Mouse (Mus musculus) liver, embryonic 14 days (tissue): ENCODE data around the gene Rad18. TPM values are rescaled to one million over a fixed set of nuclear protein-coding genes. Genes with fewer than 3 reads are reported as not detected.

Experiments
- polyA plus RNA-seq: library from polyadenylated mRNA; depleted of rRNA; stranded (reverse); fragments of >200 nt; gene quantifications from 2 replicates; pipeline ENCODE4 v1.2.3, GENCODE M21; 2012; rRNA removed

Gene Rad18
- polyA plus RNA-seq: 9.6 and 9.8 TPM in 2 replicates

DNA sequence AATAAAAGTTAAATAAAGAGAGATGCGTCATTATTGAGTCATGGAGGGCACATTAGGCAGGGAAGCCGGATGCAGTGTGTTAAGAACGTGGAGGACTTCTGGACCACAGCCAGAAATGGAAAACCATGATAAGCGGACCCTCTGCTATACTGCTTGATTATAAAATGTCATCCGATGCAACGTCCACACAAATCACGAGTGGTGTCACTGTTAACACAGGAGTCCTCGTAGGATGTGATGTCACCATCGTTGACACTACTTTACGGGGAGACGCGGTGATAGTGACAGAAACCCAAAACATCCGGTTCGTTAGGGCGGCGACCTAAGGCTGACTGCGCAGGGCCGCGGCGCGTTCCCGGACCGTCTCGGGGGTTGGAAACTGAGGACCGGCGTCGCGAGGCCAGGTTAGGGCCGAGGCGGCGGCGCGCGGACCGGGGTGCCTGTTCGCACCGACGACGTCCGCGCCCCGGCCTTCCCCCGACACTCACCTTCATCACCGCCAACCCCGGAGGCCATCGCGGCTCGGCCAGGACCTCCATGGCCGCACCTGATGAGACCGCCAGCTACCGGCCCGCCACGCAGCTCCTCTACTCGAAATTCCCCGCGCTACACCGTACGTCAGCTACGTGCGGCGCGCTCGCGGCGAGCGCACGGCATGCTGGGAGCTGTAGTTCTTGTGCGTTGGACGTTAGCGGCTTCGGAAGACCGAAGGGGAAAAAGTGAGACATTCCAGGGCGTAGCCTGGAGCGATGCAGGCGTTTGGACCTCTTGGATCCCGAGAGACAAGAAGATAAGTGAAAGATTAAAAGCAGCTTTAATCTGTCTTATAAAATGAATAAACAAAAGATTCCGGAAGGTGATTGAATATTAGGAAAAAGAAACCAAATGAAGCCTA, at the start of gene Rad18:
TSS of gene Rad18 (minus strand) at position 631 of the 895 bp plus-strand sequence.

Other genes starting within 250 kb of the Rad18 start
- gene Cav3, start 237.2 kb downstream of the Rad18 start, polyA plus RNA-seq: 0.05 and 0.79 TPM in 2 replicates
- 0.01 and 0.03 TPM in 2 replicates for gene Oxtr, start 206.7 kb downstream of the Rad18 start, polyA plus RNA-seq